Mouse (Mus musculus) heart, adult 11 months (tissue): Measurements from ENCODE around the gene Ywhae.
"Not testable (repeated sequence)": the region's sequence is repeated elsewhere in the genome, so short reads cannot be mapped to it uniquely, and the experiment has no call there.

Experiments used
- DNase-seq: peaks from one replicate; pipeline ENCODE4 v3.0.0; 2022

Ywhae gene

GRCm38 (mm10) chr11:75732434-75733226 lies at the start of gene Ywhae:
Gene Ywhae, plus strand, starts transcription at chr11:75732869.
- peak; percentile 99 for DNase-seq

GRCm38 (mm10) chr11:75684462-75684861 lies 48.2 kb upstream of the Ywhae start:
- peak; percentile 77 for DNase-seq

GRCm38 (mm10) chr11:75684956-75685355 lies 47.7 kb upstream of the Ywhae start:
- no peak for DNase-seq

GRCm38 (mm10) chr11:75687343-75687993 lies 45.2 kb upstream of the Ywhae start:
- DNase-seq: no peak

- DNase-seq: no peak
Measured at GRCm38 (mm10) chr11:75688132-75688531, 44.5 kb upstream of the Ywhae start.

- DNase-seq: peak; percentile 75
Measured at GRCm38 (mm10) chr11:75689977-75690376, 42.7 kb upstream of the Ywhae start.

GRCm38 (mm10) chr11:75691047-75691446 lies 41.6 kb upstream of the Ywhae start:
- peak; percentile 83 for DNase-seq

- DNase-seq: peak; percentile 83
Measured at GRCm38 (mm10) chr11:75693570-75693969, 39.1 kb upstream of the Ywhae start.

- DNase-seq: peak; percentile 54
Measured at GRCm38 (mm10) chr11:75697464-75697863, 35.2 kb upstream of the Ywhae start.

GRCm38 (mm10) chr11:75700557-75700956 lies 32.1 kb upstream of the Ywhae start:
- no peak for DNase-seq

GRCm38 (mm10) chr11:75702761-75703160 lies 29.9 kb upstream of the Ywhae start:
- peak; percentile 77 for DNase-seq

- DNase-seq: peak; percentile 43
Measured at GRCm38 (mm10) chr11:75703748-75704147, 28.9 kb upstream of the Ywhae start.

- no peak for DNase-seq
Measured at GRCm38 (mm10) chr11:75713949-75714348, 18.7 kb upstream of the Ywhae start.

- no peak for DNase-seq
Measured at GRCm38 (mm10) chr11:75715556-75715955, 17.1 kb upstream of the Ywhae start.

GRCm38 (mm10) chr11:75716661-75717325 lies 15.9 kb upstream of the Ywhae start:
- DNase-seq: no peak

GRCm38 (mm10) chr11:75722339-75722738 lies 10.3 kb upstream of the Ywhae start:
- no peak for DNase-seq

GRCm38 (mm10) chr11:75727168-75727567 lies 5.5 kb upstream of the Ywhae start:
- no peak for DNase-seq

GRCm38 (mm10) chr11:75727659-75728058 lies 5.0 kb upstream of the Ywhae start:
- DNase-seq: not testable (repeated sequence)

GRCm38 (mm10) chr11:75733227-75733940 lies 715 bp downstream of the Ywhae start:
- DNase-seq: peak; percentile 99

- no peak for DNase-seq
Measured at GRCm38 (mm10) chr11:75735462-75736252, 3.0 kb downstream of the Ywhae start.

GRCm38 (mm10) chr11:75736978-75737377 lies 4.3 kb downstream of the Ywhae start:
- DNase-seq: no peak

- DNase-seq: no peak
Measured at GRCm38 (mm10) chr11:75737806-75738476, 5.3 kb downstream of the Ywhae start.
